Mouse (Mus musculus) activated CD4-positive, CD25-positive, alpha-beta regulatory T cell, adult 9 weeks (primary cell): ENCODE measurements around the gene Pitpnm3. TPM values are rescaled to one million over a fixed set of nuclear protein-coding genes. Genes with fewer than 3 reads are reported as not detected.

Source experiments
- polyA plus RNA-seq: library from polyadenylated mRNA; unstranded; fragments of 100-300 nt; shearing (Covaris generic); gene quantifications from one replicate; pipeline ENCODE4 v1.2.1, GENCODE M21; 2017

Gene Pitpnm3
- polyA plus RNA-seq = not detected

DNA sequence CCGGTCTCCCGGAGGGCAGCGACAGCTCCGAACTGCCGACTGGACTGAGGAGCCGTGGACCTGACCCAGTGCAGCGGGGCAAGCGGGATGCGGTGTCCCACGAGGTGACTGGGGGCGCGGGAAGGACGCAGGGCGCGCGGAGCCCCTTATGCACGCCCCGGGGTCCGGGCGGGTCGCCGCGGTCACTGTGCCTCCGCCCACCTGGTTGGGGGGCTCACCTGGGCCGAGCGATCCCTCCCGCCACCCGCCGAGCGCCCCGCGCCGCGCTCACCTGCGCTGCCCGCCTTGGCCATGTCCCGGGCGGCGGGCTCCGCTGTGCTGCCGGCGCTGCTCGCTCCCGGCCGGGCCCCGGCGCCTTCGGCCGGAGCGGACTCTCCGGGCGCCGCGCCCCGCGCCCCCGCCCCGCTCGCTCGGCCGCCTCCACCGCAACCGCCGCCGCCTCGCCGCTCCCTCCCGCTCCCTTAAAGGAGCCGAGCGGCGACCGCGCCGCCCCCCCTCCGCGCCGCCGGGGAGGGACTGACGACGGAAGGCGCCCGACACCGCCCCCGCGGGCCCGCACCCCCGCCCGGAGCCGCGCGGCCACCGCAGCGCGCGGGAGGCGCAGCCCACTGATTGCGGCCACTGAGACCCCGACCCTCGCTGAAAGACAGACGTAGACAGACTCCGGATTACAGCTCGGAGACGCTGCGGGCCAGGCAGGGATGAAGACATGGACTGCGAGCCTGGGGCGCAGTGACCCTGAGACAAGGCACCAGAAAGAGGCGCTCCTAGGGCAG is at the start of gene Pitpnm3:
Pitpnm3 (minus strand) TSS at position 396 of the 776 bp plus-strand sequence.

DNA sequence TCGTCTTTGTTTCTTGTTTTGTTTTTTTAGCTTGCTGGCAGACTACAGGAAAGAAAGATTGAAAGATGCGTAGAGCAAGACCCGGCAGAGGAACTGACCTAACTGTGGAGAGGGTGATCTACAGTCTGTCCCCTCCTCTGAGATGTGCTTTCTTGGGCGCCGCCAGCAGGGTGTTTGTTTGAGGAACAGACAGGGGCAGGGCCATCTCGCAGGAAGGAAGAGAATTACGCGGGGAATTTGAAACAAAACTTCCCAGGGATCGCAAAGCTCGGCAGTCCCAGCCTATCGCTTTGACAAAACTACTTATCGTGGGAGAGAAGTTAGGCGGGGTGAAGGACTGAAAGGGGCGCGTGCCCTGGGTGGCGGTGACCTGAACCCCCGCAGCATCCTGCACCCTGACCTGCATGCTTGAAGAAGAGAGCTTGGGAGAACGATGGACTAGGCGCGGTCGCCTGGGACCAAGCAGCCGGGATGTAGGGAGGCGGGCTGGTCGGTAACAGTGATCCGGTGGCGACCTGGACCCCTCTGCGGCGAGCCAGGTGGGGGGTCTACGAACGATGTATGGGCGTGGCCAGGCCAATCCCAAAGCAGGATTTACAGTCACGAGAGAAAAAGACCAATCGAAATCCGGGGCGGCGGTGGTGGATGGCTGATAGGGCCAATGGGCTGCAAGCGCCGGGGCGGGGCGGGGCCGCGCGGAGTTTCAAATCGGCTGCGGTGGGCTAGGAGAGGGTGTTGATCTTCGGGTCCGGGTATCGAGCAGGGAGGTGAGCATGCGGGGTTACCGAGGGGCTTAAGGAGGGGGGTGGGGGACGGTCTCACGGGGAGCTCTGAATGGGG is 93.6 kb downstream of the Pitpnm3 start, which contains the start of gene Pimreg:
Pimreg (plus strand) TSS at position 265 of the 840 bp plus-strand sequence.

GRCm38 (mm10) chr11:72037409-72037808 is 98.2 kb downstream of the Pitpnm3 start, which contains the start of gene Aipl1:
TSS of gene Aipl1 (minus strand) at chr11:72037509.

Other genes starting within 250 kb of the Pitpnm3 start
- 0.27 TPM for gene Aipl1, start 98.3 kb downstream of the Pitpnm3 start, polyA plus RNA-seq
- 2.4 TPM for gene Pimreg, start 93.7 kb downstream of the Pitpnm3 start, polyA plus RNA-seq
- gene Gm43951, start 71.1 kb upstream of the Pitpnm3 start, polyA plus RNA-seq = 0.22 TPM
- gene 4933427D14Rik, start 71.7 kb upstream of the Pitpnm3 start, polyA plus RNA-seq = 30.7 TPM
- gene Txndc17, start 71.8 kb upstream of the Pitpnm3 start, polyA plus RNA-seq = 118 TPM
- 23.5 TPM for gene Med31, start 79.8 kb upstream of the Pitpnm3 start, polyA plus RNA-seq
- gene Slc13a5, start 131.4 kb upstream of the Pitpnm3 start, polyA plus RNA-seq = not detected
- 109 TPM for gene Xaf1, start 165.9 kb upstream of the Pitpnm3 start, polyA plus RNA-seq
- gene Fbxo39, start 178.7 kb upstream of the Pitpnm3 start, polyA plus RNA-seq = 0.43 TPM
- gene Tekt1, start 226.7 kb upstream of the Pitpnm3 start, polyA plus RNA-seq = not detected